Mouse (Mus musculus) layer of hippocampus, postnatal 25 days (tissue): ENCODE data around the gene Slc22a17. TPM values are rescaled to one million over a fixed set of nuclear protein-coding genes. Genes with fewer than 3 reads are reported as not detected.

Experiments used
- DNase-seq, 2 experiments: peaks; one replicate each; pipeline ENCODE4 v3.0.0; 2022; ENCODE audit warnings: mixed read lengths in 2 of 2, low spot score in 1 of 2; ENCODE audit errors: extremely low spot score in 1 of 2
- total RNA-seq, 2 experiments: library from RNA; stranded (reverse); gene quantifications; 2 replicates each; pipeline ENCODE4 v1.2.3; 2021

Slc22a17 gene
- total RNA-seq, 2 experiments from 2014 or later: 715 to 737 TPM

GRCm38 (mm10) chr14:54939434-54940175 lies 26.7 kb upstream of the Slc22a17 start:
- DNase-seq: peak in 1 of 2 experiments; percentile 65

- DNase-seq: no peak
These were observed 25.7 kb upstream of the Slc22a17 start for GRCm38 (mm10) chr14:54938431-54939219.

GRCm38 (mm10) chr14:54937361-54938182 lies 24.6 kb upstream of the Slc22a17 start:
- DNase-seq: no peak

- DNase-seq: no peak
These were observed 23.9 kb upstream of the Slc22a17 start for GRCm38 (mm10) chr14:54936831-54937160.

- peak; percentile 24 to 53 for DNase-seq
These were observed 23.2 kb upstream of the Slc22a17 start, which contains the start of gene Cmtm5 for GRCm38 (mm10) chr14:54935904-54936830. Cmtm5 (plus strand) TSS chr14:54936261.

- no peak for DNase-seq
These were observed 19.8 kb upstream of the Slc22a17 start, which contains the start of gene Il25 for GRCm38 (mm10) chr14:54932645-54933150. Il25 (plus strand) TSS chr14:54932695.

GRCm38 (mm10) chr14:54930431-54930830 lies 17.5 kb upstream of the Slc22a17 start:
- no peak for DNase-seq

GRCm38 (mm10) chr14:54929801-54930200 lies 16.9 kb upstream of the Slc22a17 start:
- DNase-seq: no peak

- no peak for DNase-seq
These were observed 14.4 kb upstream of the Slc22a17 start for GRCm38 (mm10) chr14:54927296-54927695.

- peak; percentile 33 to 37 for DNase-seq
These were observed 13.6 kb upstream of the Slc22a17 start for GRCm38 (mm10) chr14:54926401-54927158.

- DNase-seq: peak in 1 of 2 experiments; percentile 35
These were observed 12.7 kb upstream of the Slc22a17 start, which contains the start of gene Efs for GRCm38 (mm10) chr14:54925349-54926342. Efs (minus strand) TSS chr14:54926126.

- no peak for DNase-seq
These were observed 11.9 kb upstream of the Slc22a17 start for GRCm38 (mm10) chr14:54924641-54925348.

GRCm38 (mm10) chr14:54920076-54920685 lies 7.2 kb upstream of the Slc22a17 start:
- no peak for DNase-seq

GRCm38 (mm10) chr14:54913343-54913742 lies 411 bp upstream of the Slc22a17 start:
- no peak for DNase-seq

GRCm38 (mm10) chr14:54912109-54912850 lies 652 bp downstream of the Slc22a17 start:
- no peak for DNase-seq

GRCm38 (mm10) chr14:54908682-54909081 lies 4.2 kb downstream of the Slc22a17 start:
- no peak for DNase-seq
